Mouse (Mus musculus): ENCODE data around the gene Itgb1bp1. TPM values are rescaled to one million over a fixed set of nuclear protein-coding genes. Genes with fewer than 3 reads are reported as not detected.

Itgb1bp1 gene
- polyA plus RNA-seq, 1 experiment from 2014 or later = 43.7 TPM

GRCm38 (mm10) chr12:21214551-21215165 lies 71.4 kb downstream of the Itgb1bp1 start:
- ATAC-seq (ENCODE audit: insufficient number of reproducible peaks, insufficient read depth, low FRiP score, low TSS enrichment, low read depth) = no peak
- Histone ChIP-seq H3K4me2 (no peak overlapping the region), H3K27me3 (no peaks in the 10 kb centered on the region), H3K27ac (no peak overlapping the region), H3K36me3 (peaks cover 79% of the 10 kb centered on the region), H3K9me3 (no peaks in the 10 kb centered on the region), H3K4me1 (replicated peaks) (no peaks in the 10 kb centered on the region), H3K9ac (replicated peaks) (no peak overlapping the region), H3K4me3 (replicated peaks) (no peak overlapping the region)
- WGBS = 87% methylated on average over 8 of the region's 8 CpGs

- Histone ChIP-seq H3K9ac (replicated peaks) (no peak overlapping the region), H3K9me3 (no peaks in the 10 kb centered on the region), H3K27me3 (no peaks in the 10 kb centered on the region), H3K27ac (no peak overlapping the region), H3K36me3 (peaks cover 86% of the 10 kb centered on the region), H3K4me1 (replicated peaks) (no peaks in the 10 kb centered on the region), H3K4me2 (no peak overlapping the region), H3K4me3 (replicated peaks) (no peak overlapping the region)
- WGBS = 89% methylated on average over 17 of the region's 17 CpGs
- no peak for ATAC-seq (ENCODE audit: insufficient number of reproducible peaks, insufficient read depth, low FRiP score, low TSS enrichment, low read depth)
Observed at GRCm38 (mm10) chr12:21212876-21213275, 73.2 kb downstream of the Itgb1bp1 start.

- no peak overlapping the region for H3K4me3 ChIP-seq (replicated peaks)
- H3K9me3 ChIP-seq = no peaks in the 10 kb centered on the region
- peaks cover 13% of the 10 kb centered on the region for H3K4me1 ChIP-seq (replicated peaks)
- no peak overlapping the region for H3K27ac ChIP-seq
- H3K4me2 ChIP-seq = no peak overlapping the region
- 90% methylated on average over 10 of the region's 10 CpGs for WGBS
- peaks cover 78% of the 10 kb centered on the region for H3K36me3 ChIP-seq
- no peaks in the 10 kb centered on the region for H3K27me3 ChIP-seq
- no peak for ATAC-seq (ENCODE audit: insufficient number of reproducible peaks, insufficient read depth, low FRiP score, low TSS enrichment, low read depth)
- no peak overlapping the region for H3K9ac ChIP-seq (replicated peaks)
Observed at GRCm38 (mm10) chr12:21209273-21209672, 76.8 kb downstream of the Itgb1bp1 start.

- Histone ChIP-seq H3K27me3 (no peaks in the 10 kb centered on the region), H3K4me1 (replicated peaks) (peaks cover 22% of the 10 kb centered on the region), H3K4me3 (replicated peaks) (no peak overlapping the region), H3K36me3 (peaks cover 78% of the 10 kb centered on the region), H3K4me2 (no peak overlapping the region), H3K27ac (no peak overlapping the region), H3K9ac (replicated peaks) (no peak overlapping the region), H3K9me3 (no peaks in the 10 kb centered on the region)
- no peak for ATAC-seq (ENCODE audit: insufficient number of reproducible peaks, insufficient read depth, low FRiP score, low TSS enrichment, low read depth)
- WGBS = 85% methylated on average over 11 of the region's 11 CpGs
Observed at GRCm38 (mm10) chr12:21208172-21208795, 77.8 kb downstream of the Itgb1bp1 start.

GRCm38 (mm10) chr12:21207422-21207821 lies 78.7 kb downstream of the Itgb1bp1 start:
- Histone ChIP-seq H3K4me3 (replicated peaks) (no peak overlapping the region), H3K9ac (replicated peaks) (no peak overlapping the region), H3K4me2 (no peak overlapping the region), H3K4me1 (replicated peaks) (peaks cover 26% of the 10 kb centered on the region), H3K27me3 (no peaks in the 10 kb centered on the region), H3K9me3 (no peaks in the 10 kb centered on the region), H3K27ac (no peak overlapping the region), H3K36me3 (peaks cover 77% of the 10 kb centered on the region)
- WGBS = 92% methylated on average over 5 of the region's 5 CpGs
- no peak for ATAC-seq (ENCODE audit: insufficient number of reproducible peaks, insufficient read depth, low FRiP score, low TSS enrichment, low read depth)

GRCm38 (mm10) chr12:21205799-21206198 lies 80.3 kb downstream of the Itgb1bp1 start:
- Histone ChIP-seq H3K4me1 (replicated peaks) (peaks cover 33% of the 10 kb centered on the region), H3K9ac (replicated peaks) (no peak overlapping the region), H3K4me3 (replicated peaks) (no peak overlapping the region), H3K27me3 (no peaks in the 10 kb centered on the region), H3K36me3 (peaks cover 78% of the 10 kb centered on the region), H3K9me3 (no peaks in the 10 kb centered on the region), H3K4me2 (no peak overlapping the region), H3K27ac (no peak overlapping the region)
- WGBS = 91% methylated on average over 4 of the region's 4 CpGs
- ATAC-seq (ENCODE audit: insufficient number of reproducible peaks, insufficient read depth, low FRiP score, low TSS enrichment, low read depth) = no peak

GRCm38 (mm10) chr12:21204701-21205312 lies 81.3 kb downstream of the Itgb1bp1 start:
- H3K4me1 ChIP-seq (replicated peaks) = peaks cover 37% of the 10 kb centered on the region
- no peaks in the 10 kb centered on the region for H3K27me3 ChIP-seq
- no peaks in the 10 kb centered on the region for H3K9me3 ChIP-seq
- no peak overlapping the region for H3K4me2 ChIP-seq
- H3K27ac ChIP-seq = peak overlapping the region; percentile 46; the same call in 1 of the 2 replicates
- WGBS = 43% methylated on average over 11 of the region's 11 CpGs
- no peak overlapping the region for H3K4me3 ChIP-seq (replicated peaks)
- peak; percentile 49; the same call in 1 of the 2 replicates for ATAC-seq (ENCODE audit: insufficient number of reproducible peaks, insufficient read depth, low FRiP score, low TSS enrichment, low read depth)
- H3K9ac ChIP-seq (replicated peaks) = no peak overlapping the region
- peaks cover 76% of the 10 kb centered on the region for H3K36me3 ChIP-seq

- no peak for ATAC-seq (ENCODE audit: insufficient number of reproducible peaks, insufficient read depth, low FRiP score, low TSS enrichment, low read depth)
- Histone ChIP-seq H3K4me3 (replicated peaks) (no peak overlapping the region), H3K4me1 (replicated peaks) (peaks cover 43% of the 10 kb centered on the region), H3K36me3 (peaks cover 53% of the 10 kb centered on the region), H3K27ac (no peak overlapping the region), H3K9me3 (no peaks in the 10 kb centered on the region), H3K4me2 (no peak overlapping the region), H3K27me3 (no peaks in the 10 kb centered on the region), H3K9ac (replicated peaks) (no peak overlapping the region)
- WGBS = 79% methylated on average over 10 of the region's 10 CpGs
Observed at GRCm38 (mm10) chr12:21201485-21202269, 84.4 kb downstream of the Itgb1bp1 start.

GRCm38 (mm10) chr12:21200613-21201012 lies 85.5 kb downstream of the Itgb1bp1 start:
- Histone ChIP-seq H3K9me3 (no peaks in the 10 kb centered on the region), H3K27me3 (no peaks in the 10 kb centered on the region), H3K27ac (no peak overlapping the region), H3K9ac (replicated peaks) (no peak overlapping the region), H3K4me3 (replicated peaks) (no peak overlapping the region), H3K4me2 (no peak overlapping the region), H3K36me3 (peaks cover 45% of the 10 kb centered on the region), H3K4me1 (replicated peaks) (peaks cover 43% of the 10 kb centered on the region)
- ATAC-seq (ENCODE audit: insufficient number of reproducible peaks, insufficient read depth, low FRiP score, low TSS enrichment, low read depth) = peak; percentile 67; the same call in 1 of the 2 replicates
- WGBS = 66% methylated on average over 8 of the region's 8 CpGs

- peaks cover 17% of the 10 kb centered on the region; the same call in 1 of the 2 replicates for H3K36me3 ChIP-seq
- ATAC-seq (ENCODE audit: insufficient number of reproducible peaks, insufficient read depth, low FRiP score, low TSS enrichment, low read depth) = no peak
- 92% methylated on average over 4 of the region's 4 CpGs for WGBS
Observed at GRCm38 (mm10) chr12:21196420-21196819, 89.7 kb downstream of the Itgb1bp1 start.

GRCm38 (mm10) chr12:21195497-21195896 lies 90.6 kb downstream of the Itgb1bp1 start:
- H3K27me3 ChIP-seq = no peaks in the 10 kb centered on the region
- no peak overlapping the region for H3K27ac ChIP-seq
- no peak overlapping the region for H3K4me2 ChIP-seq
- H3K4me3 ChIP-seq (replicated peaks) = no peak overlapping the region
- no peak overlapping the region for H3K9ac ChIP-seq (replicated peaks)
- peaks cover 21% of the 10 kb centered on the region; the same call in 1 of the 2 replicates for H3K36me3 ChIP-seq
- 97% methylated on average over 3 of the region's 3 CpGs for whole genome bisulfite sequencing
- no peaks in the 10 kb centered on the region for H3K9me3 ChIP-seq
- peaks cover 11% of the 10 kb centered on the region for H3K4me1 ChIP-seq (replicated peaks)
- no peak for ATAC-seq (ENCODE audit: insufficient number of reproducible peaks, insufficient read depth, low FRiP score, low TSS enrichment, low read depth)

More at GRCm38 (mm10) chr12:21196420-21196819, 89.7 kb downstream of the Itgb1bp1 start:
- Histone ChIP-seq H3K9me3 (no peaks in the 10 kb centered on the region), H3K27me3 (no peaks in the 10 kb centered on the region), H3K9ac (replicated peaks) (no peak overlapping the region), H3K27ac (no peak overlapping the region), H3K4me1 (replicated peaks) (peaks cover 11% of the 10 kb centered on the region), H3K4me2 (no peak overlapping the region), H3K4me3 (replicated peaks) (no peak overlapping the region)
